Mouse (Mus musculus) fat pad, adult 2 months (tissue): Measurements from ENCODE around the gene Ncoa6.

Source experiments
- DNase-seq: peaks from one replicate; pipeline ENCODE4 v3.0.0-alpha.2; 2011; ENCODE audit warnings: low read depth, low spot score; ENCODE audit errors: extremely low read depth

The Ncoa6 gene

GRCm38 (mm10) chr2:155372451-155372850 is 101.2 kb downstream of the Ncoa6 start:
- DNase-seq: no peak

GRCm38 (mm10) chr2:155369333-155369883 is 104.3 kb downstream of the Ncoa6 start:
- DNase-seq: no peak

GRCm38 (mm10) chr2:155367635-155368284 is 105.9 kb downstream of the Ncoa6 start:
- DNase-seq: no peak

GRCm38 (mm10) chr2:155357686-155358399 is 115.9 kb downstream of the Ncoa6 start:
- DNase-seq: no peak

GRCm38 (mm10) chr2:155356971-155357591 is 116.6 kb downstream of the Ncoa6 start, which contains the start of gene Pigu:
Pigu (minus strand) TSS chr2:155357430.
- DNase-seq: peak; percentile 87

- DNase-seq: no peak
Measured at GRCm38 (mm10) chr2:155354402-155354801, 119.3 kb downstream of the Ncoa6 start.

GRCm38 (mm10) chr2:155346670-155347069 is 127.0 kb downstream of the Ncoa6 start:
- DNase-seq: no peak
